Mouse (Mus musculus): ENCODE data around the gene Gpc6.

DNA sequence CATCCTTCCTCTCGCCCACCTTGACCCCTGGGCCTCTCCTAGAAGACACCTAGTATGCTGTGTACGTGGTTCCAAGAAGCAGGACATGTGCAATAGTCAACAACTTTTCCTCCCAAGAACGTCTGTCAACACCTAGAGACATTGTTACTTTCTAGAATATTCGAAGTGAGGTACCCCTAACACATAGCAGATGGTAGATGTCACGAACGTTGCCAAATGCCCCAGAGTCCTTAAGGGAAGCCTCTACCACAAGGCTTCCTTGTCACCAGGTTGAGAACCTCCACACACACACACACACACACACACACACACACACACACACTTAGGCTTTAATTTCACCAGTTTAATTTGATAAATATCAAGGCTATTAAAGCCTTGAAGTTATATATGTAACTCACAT is 600.0 kb downstream of the Gpc6 start:
- TF ChIP-seq CTCF (IDR thresholded peaks at IDR 0.05; ENCODE audit: low read depth) = no peak
- no peak for TF ChIP-seq EP300 (optimal IDR thresholded peaks at IDR 0.05)

All from stomach, postnatal 0 days (tissue).